Mouse (Mus musculus) spleen, adult 2 months (tissue): ENCODE measurements around the gene Phkb. TPM values are rescaled to one million over a fixed set of nuclear protein-coding genes. Genes with fewer than 3 reads are reported as not detected.

ENCODE experiments used
- DNase-seq, 2 experiments: peaks; one replicate each; pipeline versions ENCODE4 v3.0.0 to v3.0.0-alpha.2; 2012 to 2021; ENCODE audit warnings: low spot score in 2 of 2, low read depth in 1 of 2
- H3K27ac ChIP-seq: fragments of 200-500 bp; 2 replicates; pipeline ENCODE4 v1.5.1; 2012; ENCODE audit warnings: low read length, inconsistent platforms; ENCODE audit not compliant: insufficient read depth
- H3K27me3 ChIP-seq: fragments of 200-500 bp; 2 replicates; pipeline ENCODE4 v1.6.1; 2012; ENCODE audit warnings: mild to moderate bottlenecking, moderate library complexity, low read length, inconsistent platforms; ENCODE audit not compliant: control insufficient read depth, insufficient read depth
- H3K36me3 ChIP-seq: fragments of 200-500 bp; 2 replicates; pipeline ENCODE4 v1.6.1; 2012; ENCODE audit warnings: mild to moderate bottlenecking, low read length, inconsistent platforms; ENCODE audit not compliant: control insufficient read depth, insufficient read depth
- H3K4me1 ChIP-seq: fragments of 200-500 bp; 2 replicates; pipeline ENCODE4 v1.6.1; 2011; ENCODE audit warnings: inconsistent platforms; ENCODE audit not compliant: control insufficient read depth, insufficient read depth, insufficient read length
- H3K4me3 ChIP-seq: fragments of 200-500 bp; 2 replicates; pipeline ENCODE4 v1.5.1; 2011; ENCODE audit warnings: mild to moderate bottlenecking, inconsistent platforms; ENCODE audit not compliant: insufficient read depth, insufficient read length; ENCODE audit errors: extremely low read depth
- CTCF ChIP-seq: fragments of 200-500 bp; IDR thresholded peaks from 2 replicates; pipeline ENCODE4 v1.5.1; 2011; ENCODE audit warnings: mild to moderate bottlenecking, inconsistent platforms; ENCODE audit not compliant: insufficient read depth, insufficient read length, insufficient replicate concordance; ENCODE audit errors: extremely low read depth
- POLR2A ChIP-seq: fragments of 200-500 bp; IDR thresholded peaks from 2 replicates; pipeline ENCODE4 v1.6.1; 2011; ENCODE audit warnings: low read depth, low read length, inconsistent platforms
- WGBS: fragments of 180-500 bp; shearing (Covaris S2); methylation state at CpG from one replicate; pipeline ENCODE4 v1.1.7; 2018; 5-methylcytosine and 5-hydroxymethylcytosine counted together
- polyA plus RNA-seq: library from polyadenylated mRNA; depleted of rRNA; stranded (reverse); fragments of >200 nt; gene quantifications from 2 replicates; pipeline ENCODE4 v1.2.3, GENCODE M21; 2012

The Phkb gene
- polyA plus RNA-seq, 1 experiment: 3.1 TPM

DNA sequence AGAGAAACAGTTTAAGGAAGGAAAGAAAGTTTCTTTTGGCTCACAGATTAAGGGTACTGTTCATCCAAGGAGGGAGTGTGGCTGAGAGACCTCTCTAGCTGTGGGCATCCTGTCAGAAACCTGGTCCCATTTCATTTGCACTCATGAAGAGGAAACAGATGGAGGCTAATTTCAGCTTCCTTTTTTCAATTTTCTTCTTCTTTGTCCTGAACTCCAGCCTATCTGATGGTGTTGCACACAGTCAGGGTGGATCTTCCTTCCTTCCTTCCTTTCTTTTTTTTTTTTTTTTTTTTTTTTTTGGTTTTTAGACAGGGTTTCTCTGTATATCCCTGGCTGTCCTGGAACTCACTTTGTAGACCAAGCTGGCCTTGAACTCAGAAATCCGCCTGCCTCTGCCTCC is 152.9 kb downstream of the Phkb start:
- no peak overlapping the region for H3K27ac ChIP-seq
- no peaks in the 10 kb centered on the region for H3K27me3 ChIP-seq
- H3K36me3 ChIP-seq: no peaks in the 10 kb centered on the region
- H3K4me1 ChIP-seq: no peaks in the 10 kb centered on the region
- TF ChIP-seq CTCF: no peak
- TF ChIP-seq POLR2A: no peak
- DNase-seq: no peak
- 93% methylated on average over 1 of the region's 1 CpGs for WGBS
- no peak overlapping the region for H3K4me3 ChIP-seq

DNA sequence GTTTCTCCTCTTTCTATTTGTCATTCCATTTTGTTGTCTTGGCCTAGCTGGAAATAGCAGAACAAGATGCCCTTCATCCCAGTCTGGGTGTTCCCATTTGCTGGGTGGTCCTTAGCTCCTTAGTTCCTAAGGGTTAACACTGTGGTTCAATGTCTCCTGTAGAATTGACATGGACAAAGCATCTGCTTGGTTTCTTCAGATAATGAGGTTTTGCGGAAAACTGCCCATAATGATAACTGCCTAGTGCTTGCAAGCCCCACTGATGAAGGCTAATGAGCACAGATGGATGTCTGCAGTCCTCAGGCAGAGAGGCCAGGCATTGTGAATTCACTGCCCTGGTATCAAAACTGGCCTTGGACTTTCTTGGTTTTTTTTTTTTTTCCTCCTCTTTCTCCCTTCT is 155.2 kb downstream of the Phkb start:
- TF ChIP-seq POLR2A (no peak), CTCF (no peak)
- WGBS: 91% methylated on average over 1 of the region's 1 CpGs

DNA sequence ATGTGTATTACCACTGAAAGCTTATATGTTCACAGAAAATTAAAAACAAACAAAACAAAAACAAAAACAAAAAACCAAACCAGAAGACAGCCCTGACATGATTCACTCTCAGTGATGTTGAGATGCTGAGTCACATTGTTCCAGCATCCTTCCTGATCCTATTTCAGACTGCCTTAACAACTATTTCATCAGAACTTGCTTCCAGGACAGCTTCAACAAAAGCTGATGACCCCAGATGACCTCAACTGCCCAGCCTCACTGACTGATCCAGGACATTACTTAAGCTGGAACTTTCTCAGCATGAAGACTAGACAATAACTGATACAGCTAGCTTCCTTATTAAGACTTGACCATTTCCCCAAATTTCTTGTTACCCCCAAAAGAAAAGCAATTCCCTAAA is 165.7 kb downstream of the Phkb start:
- Histone ChIP-seq H3K27me3 (no peaks in the 10 kb centered on the region), H3K36me3 (no peaks in the 10 kb centered on the region), H3K4me3 (no peak overlapping the region), H3K4me1 (no peaks in the 10 kb centered on the region), H3K27ac (no peak overlapping the region)
- no peak for TF ChIP-seq POLR2A
- TF ChIP-seq CTCF: no peak
- no peak for DNase-seq

More for the DNA sequence above, 155.2 kb downstream of the Phkb start:
- Histone ChIP-seq H3K27ac (no peak overlapping the region), H3K36me3 (no peaks in the 10 kb centered on the region), H3K4me3 (no peak overlapping the region), H3K4me1 (no peaks in the 10 kb centered on the region), H3K27me3 (no peaks in the 10 kb centered on the region)
- DNase-seq: no peak

GRCm38 (mm10) chr8:86016806-86017205 is 176.0 kb downstream of the Phkb start:
- no peak for DNase-seq
- 90% methylated on average over 2 of the region's 2 CpGs for WGBS
- no peaks in the 10 kb centered on the region for H3K4me1 ChIP-seq
- peaks cover 3% of the 10 kb centered on the region; the same call in 1 of the 2 replicates for H3K36me3 ChIP-seq
- H3K27me3 ChIP-seq: no peaks in the 10 kb centered on the region
- no peak overlapping the region for H3K27ac ChIP-seq
- H3K4me3 ChIP-seq: no peak overlapping the region
- TF ChIP-seq POLR2A: no peak
- TF ChIP-seq CTCF: no peak

DNA sequence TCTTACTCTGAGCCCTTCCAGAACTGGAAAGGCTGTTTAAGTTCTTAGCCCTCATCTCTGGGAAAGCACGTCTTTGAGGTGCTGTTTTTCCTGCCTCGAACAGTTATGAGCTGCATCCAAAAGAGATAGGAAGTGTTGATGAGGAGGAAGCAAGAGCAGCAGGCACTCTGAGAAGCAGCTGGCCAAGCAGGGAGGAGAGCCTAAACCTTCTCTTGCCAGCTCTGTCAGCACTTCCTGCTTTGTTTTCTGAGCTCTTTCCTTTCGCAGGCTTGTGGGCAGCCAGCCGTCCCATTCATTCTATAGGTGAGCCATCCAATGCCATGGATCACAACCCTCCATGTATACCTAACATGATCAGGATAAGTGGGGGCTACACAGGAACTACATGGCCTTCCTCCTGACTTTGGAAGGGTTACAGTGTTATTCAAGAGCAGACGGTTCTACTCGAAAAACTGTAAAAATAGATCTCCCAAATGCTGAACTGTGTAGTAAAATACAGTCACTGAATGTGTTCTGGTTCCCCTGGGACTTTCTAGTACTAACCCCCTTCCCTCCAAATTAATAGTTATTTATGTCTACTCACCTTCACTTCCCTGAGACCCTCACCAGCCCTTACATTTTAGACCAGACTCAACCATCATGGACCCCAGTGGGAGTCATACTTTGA is 188.0 kb downstream of the Phkb start:
- H3K27ac ChIP-seq: no peak overlapping the region
- H3K4me1 ChIP-seq: no peaks in the 10 kb centered on the region
- no peak overlapping the region for H3K4me3 ChIP-seq
- TF ChIP-seq POLR2A (no peak), CTCF (no peak)
- 0 out of 2 replicates have a peak, but pooled peaks cover 1% of the 10 kb centered on the region for H3K36me3 ChIP-seq
- 23% methylated on average over 6 of the region's 6 CpGs for WGBS
- no peak for DNase-seq
- H3K27me3 ChIP-seq: no peaks in the 10 kb centered on the region

- H3K27ac ChIP-seq: no peak overlapping the region
- TF ChIP-seq CTCF: no peak
- no peak for TF ChIP-seq POLR2A
- H3K4me1 ChIP-seq: no peaks in the 10 kb centered on the region
- no peak overlapping the region for H3K4me3 ChIP-seq
- 93% methylated on average over 7 of the region's 7 CpGs for WGBS
- DNase-seq: no peak
- no peaks in the 10 kb centered on the region for H3K27me3 ChIP-seq
- 0 out of 2 replicates have a peak, but pooled peaks cover 1% of the 10 kb centered on the region for H3K36me3 ChIP-seq
Observed at GRCm38 (mm10) chr8:86029451-86029850, 188.7 kb downstream of the Phkb start.

DNA sequence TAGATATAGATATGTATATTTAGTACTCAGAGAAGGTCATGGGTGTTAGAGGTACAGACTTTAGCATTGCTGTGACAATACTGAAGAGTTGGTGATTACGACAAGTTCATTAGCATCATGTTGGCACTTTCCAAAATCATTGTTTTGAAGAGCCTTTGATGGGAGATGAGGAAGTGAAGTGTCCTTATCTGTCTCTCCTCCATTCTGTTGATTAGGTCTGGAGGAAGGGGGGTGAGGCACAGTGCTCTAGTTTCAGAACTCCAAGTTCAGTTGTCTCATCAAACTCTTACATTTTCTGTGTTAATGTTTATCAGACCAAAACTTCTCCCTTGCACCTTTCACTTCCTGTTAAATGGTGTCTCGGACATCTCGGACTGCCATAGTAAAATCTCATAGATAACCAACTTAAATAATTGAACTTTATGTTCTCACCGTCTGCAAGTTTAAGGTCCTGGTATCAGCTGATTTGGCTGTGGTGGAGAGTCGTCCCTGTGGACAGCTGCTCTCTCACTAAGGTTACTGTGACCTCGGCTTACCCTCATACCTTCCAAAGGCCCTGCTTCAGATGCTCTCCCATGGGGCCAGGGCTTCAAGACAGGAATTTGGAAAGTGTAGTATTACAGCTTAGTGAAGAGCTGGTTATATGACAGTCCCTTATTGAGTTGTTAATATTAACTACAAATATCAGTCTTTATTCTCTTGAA is 194.1 kb downstream of the Phkb start:
- Histone ChIP-seq H3K27me3 (no peaks in the 10 kb centered on the region), H3K27ac (no peak overlapping the region), H3K4me3 (no peak overlapping the region), H3K36me3 (no peaks in the 10 kb centered on the region), H3K4me1 (no peaks in the 10 kb centered on the region)
- no peak for TF ChIP-seq POLR2A
- TF ChIP-seq CTCF: no peak
- WGBS: 81% methylated on average over 6 of the region's 6 CpGs
- DNase-seq: no peak
